Mouse (Mus musculus) heart, postnatal 0 days (tissue): ENCODE results near the gene Klrb1. TPM values are rescaled to one million over a fixed set of nuclear protein-coding genes. Genes with fewer than 3 reads are reported as not detected.

Source experiments
- ATAC-seq: fragments of 200-750 bp; cut with Nextera tagmentation; 2 replicates; pipeline ENCODE4 v1.8.0; 2017; ENCODE audit warnings: low read depth, moderate number of reproducible peaks, moderate library complexity; ENCODE audit not compliant: insufficient read depth
- DNase-seq: peaks from one replicate; pipeline ENCODE4 v3.0.0-alpha.2; 2016; ENCODE audit warnings: low spot score
- H3K27ac ChIP-seq: fragments of 300-500 bp; sonication (generic); 2 replicates; pipeline ENCODE4 v1.5.1; 2014; ENCODE audit warnings: low read depth, mild to moderate bottlenecking
- H3K27me3 ChIP-seq: fragments of 300-500 bp; sonication (generic); 2 replicates; pipeline ENCODE4 v1.6.1; 2014; ENCODE audit warnings: low read length, mixed read lengths; ENCODE audit not compliant: control insufficient read depth, insufficient read depth
- H3K36me3 ChIP-seq: fragments of 300-500 bp; sonication (generic); replicated peaks from 2 replicates; pipeline ENCODE4 v1.6.1; 2014; ENCODE audit warnings: low read length, mixed read lengths; ENCODE audit not compliant: control insufficient read depth, insufficient read depth
- H3K4me1 ChIP-seq: fragments of 300-500 bp; sonication (generic); 2 replicates; pipeline ENCODE4 v1.6.1; 2014; ENCODE audit warnings: antibody characterized with exemption; ENCODE audit not compliant: control insufficient read depth, insufficient read depth
- H3K4me2 ChIP-seq: fragments of 300-500 bp; sonication (generic); 2 replicates; pipeline ENCODE4 v1.6.1; 2014; ENCODE audit warnings: low read depth, mild to moderate bottlenecking, low read length, moderate library complexity
- H3K4me3 ChIP-seq: fragments of 300-500 bp; sonication (generic); 2 replicates; pipeline ENCODE4 v1.5.1; 2014; ENCODE audit warnings: low read depth, low read length
- H3K9ac ChIP-seq: fragments of 300-500 bp; sonication (generic); replicated peaks from 2 replicates; pipeline ENCODE4 v1.6.1; 2014; ENCODE audit warnings: low read depth, low read length, mixed read lengths
- H3K9me3 ChIP-seq: fragments of 300-500 bp; sonication (generic); replicated peaks from 2 replicates; pipeline ENCODE4 v1.6.1; 2016; ENCODE audit warnings: low read length; ENCODE audit not compliant: control insufficient read depth
- CTCF ChIP-seq: IDR thresholded peaks from 2 replicates; pipeline ENCODE4 v1.5.1; 2016; ENCODE audit warnings: antibody characterized with exemption, control low read depth, low read depth
- EP300 ChIP-seq: IDR thresholded peaks from 2 replicates; pipeline ENCODE4 v1.6.1; 2016; ENCODE audit warnings: antibody characterized with exemption, low read depth
- whole genome bisulfite sequencing: fragments of 180-500 bp; shearing (Covaris S2); extraction: QIAGEN DNeasy Blood & Tissue Kit; methylation state at CpG from one replicate; pipeline ENCODE4 v1.1.7; 2014; 5-methylcytosine and 5-hydroxymethylcytosine counted together
- polyA plus RNA-seq: library from polyadenylated mRNA; unstranded; fragments of >200 nt; fragmentation: Nextera tagmentation; extraction: Ambion mirVana; gene quantifications from 2 replicates; pipeline ENCODE4 v1.2.1, GENCODE M21; 2015
- total RNA-seq: library from RNA; depleted of rRNA; stranded (reverse); fragments of >200 nt; gene quantifications from 2 replicates; pipeline ENCODE4 v1.2.3, GENCODE M21; 2014; ENCODE audit warnings: low replicate concordance

Klrb1 gene
- total and polyA plus RNA-seq, 2 experiments from 2014 or later, result not detected

GRCm38 (mm10) chr6:128737445-128737844 lies 14.6 kb upstream of the Klrb1 start:
- Histone ChIP-seq H3K4me1 (no peaks in the 10 kb centered on the region), H3K9ac (no peak overlapping the region), H3K4me3 (no peak overlapping the region), H3K4me2 (no peak overlapping the region), H3K27me3 (no peaks in the 10 kb centered on the region), H3K36me3 (no peaks in the 10 kb centered on the region), H3K9me3 (no peaks in the 10 kb centered on the region), H3K27ac (no peak overlapping the region)
- WGBS, result 77% methylated on average over 7 of the region's 7 CpGs
- TF ChIP-seq CTCF, result no peak
- no peak for TF ChIP-seq EP300
- no peak for ATAC-seq
- DNase-seq, result no peak

DNA sequence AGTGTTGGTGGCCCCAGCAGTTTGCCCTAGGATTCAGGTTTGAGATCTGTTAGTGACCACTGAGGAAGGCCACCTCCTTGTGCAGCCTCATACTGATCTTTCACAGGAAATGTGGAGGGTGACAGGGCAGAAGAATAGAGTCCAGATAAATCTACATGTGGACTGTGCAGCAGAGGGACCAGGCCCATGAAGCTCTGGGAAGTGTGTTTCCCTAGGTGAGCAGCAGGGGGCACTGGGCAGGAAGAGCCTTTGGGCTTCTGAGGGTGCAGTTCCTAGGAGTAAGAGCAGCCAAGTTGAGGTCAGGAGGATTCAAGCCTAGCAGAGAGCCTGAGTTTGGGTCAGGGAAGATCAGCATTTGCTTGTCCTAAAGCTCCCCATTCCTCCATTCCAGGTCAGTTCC lies 13.2 kb upstream of the Klrb1 start:
- ATAC-seq (no peak), DNase-seq (no peak)
- TF ChIP-seq CTCF, result 0 out of 2 replicates have a peak, but pooled peaks have one; percentile 24
- no peak for TF ChIP-seq EP300
- no peak overlapping the region for H3K4me3 ChIP-seq
- H3K36me3 ChIP-seq, result no peaks in the 10 kb centered on the region
- no peak overlapping the region for H3K4me2 ChIP-seq
- no peak overlapping the region for H3K27ac ChIP-seq
- no peak overlapping the region for H3K9ac ChIP-seq
- no peaks in the 10 kb centered on the region for H3K9me3 ChIP-seq
- no peaks in the 10 kb centered on the region for H3K4me1 ChIP-seq
- no peaks in the 10 kb centered on the region for H3K27me3 ChIP-seq

GRCm38 (mm10) chr6:128734896-128735295 lies 12.0 kb upstream of the Klrb1 start:
- Histone ChIP-seq H3K27ac (no peak overlapping the region), H3K9ac (no peak overlapping the region), H3K36me3 (no peaks in the 10 kb centered on the region), H3K4me2 (no peak overlapping the region), H3K4me1 (no peaks in the 10 kb centered on the region), H3K27me3 (no peaks in the 10 kb centered on the region), H3K4me3 (no peak overlapping the region), H3K9me3 (no peaks in the 10 kb centered on the region)
- no peak for TF ChIP-seq CTCF
- no peak for TF ChIP-seq EP300
- ATAC-seq, result no peak
- no peak for DNase-seq

- no peak for TF ChIP-seq CTCF
- TF ChIP-seq EP300, result no peak
- 44% methylated on average over 5 of the region's 5 CpGs for WGBS
Measured at GRCm38 (mm10) chr6:128733908-128734679, 11.2 kb upstream of the Klrb1 start.

DNA sequence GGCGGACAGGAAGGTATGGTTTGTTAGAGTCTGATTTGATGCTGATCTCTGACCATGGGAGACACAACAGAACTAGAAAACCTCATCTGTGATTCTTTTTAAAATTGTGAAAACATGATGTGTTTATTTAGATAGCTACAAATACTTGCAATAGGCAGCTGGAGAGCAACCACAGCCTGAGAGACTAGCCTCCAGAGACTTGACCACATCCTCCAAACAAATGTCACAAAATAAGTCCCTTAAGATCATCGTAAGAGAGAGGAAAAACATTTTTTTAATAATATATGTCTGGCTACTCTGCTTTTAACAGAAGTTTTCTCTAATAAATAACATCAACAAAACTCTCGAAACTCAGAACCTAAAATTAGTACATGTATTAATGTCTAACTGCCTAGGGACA lies 9.2 kb upstream of the Klrb1 start:
- Histone ChIP-seq H3K27me3 (no peaks in the 10 kb centered on the region), H3K36me3 (no peaks in the 10 kb centered on the region), H3K4me1 (no peaks in the 10 kb centered on the region), H3K4me3 (no peak overlapping the region), H3K27ac (no peak overlapping the region), H3K9me3 (no peaks in the 10 kb centered on the region), H3K9ac (no peak overlapping the region), H3K4me2 (no peak overlapping the region)
- TF ChIP-seq CTCF (no peak), EP300 (no peak)
- 65% methylated on average over 3 of the region's 3 CpGs for WGBS
- ATAC-seq (no peak), DNase-seq (no peak)

More at GRCm38 (mm10) chr6:128733908-128734679, 11.2 kb upstream of the Klrb1 start:
- H3K27me3 ChIP-seq, result no peaks in the 10 kb centered on the region
- no peaks in the 10 kb centered on the region for H3K36me3 ChIP-seq
- H3K4me1 ChIP-seq, result no peaks in the 10 kb centered on the region
- H3K27ac ChIP-seq, result no peak overlapping the region
- DNase-seq (no peak), ATAC-seq (no peak)
- H3K9ac ChIP-seq, result no peak overlapping the region
- no peaks in the 10 kb centered on the region for H3K9me3 ChIP-seq
- H3K4me2 ChIP-seq, result no peak overlapping the region
- no peak overlapping the region for H3K4me3 ChIP-seq

- Histone ChIP-seq H3K9ac (no peak overlapping the region), H3K4me2 (no peak overlapping the region), H3K27ac (no peak overlapping the region), H3K36me3 (no peaks in the 10 kb centered on the region), H3K4me3 (no peak overlapping the region), H3K27me3 (no peaks in the 10 kb centered on the region), H3K9me3 (no peaks in the 10 kb centered on the region), H3K4me1 (no peaks in the 10 kb centered on the region)
- WGBS, result 72% methylated on average over 3 of the region's 3 CpGs
- TF ChIP-seq CTCF (no peak), EP300 (no peak)
- DNase-seq (no peak), ATAC-seq (no peak)
Measured at GRCm38 (mm10) chr6:128701691-128702090, 21.2 kb downstream of the Klrb1 start.
